Mouse (Mus musculus) right cerebral cortex, adult 18-20 months (tissue): ENCODE measurements at regions not wholly inside any gene's neighbourhood (a gene's known extent, or its start where the extent isn't known, plus 50 kb on each side); places are given as distances from the start of the nearest gene placed in this dataset.
A peak's percentile ranks its signal among the peaks of the same experiment; 100 is the strongest.

Experiments
- DNase-seq: peaks from one replicate; pipeline ENCODE4 v3.0.0; 2022; ENCODE audit warnings: mixed read lengths

GRCm38 (mm10) chr15:29199988-29200387 lies 972.4 kb upstream of the Ctnnd2 start:
- no peak for DNase-seq

- peak; percentile 19 for DNase-seq
Measured at GRCm38 (mm10) chr15:29223667-29224066, 948.7 kb upstream of the Ctnnd2 start.

GRCm38 (mm10) chr15:29226889-29227288 lies 945.5 kb upstream of the Ctnnd2 start:
- no peak for DNase-seq

- DNase-seq: no peak
Measured at GRCm38 (mm10) chr15:29234635-29235034, 937.8 kb upstream of the Ctnnd2 start.

GRCm38 (mm10) chr15:29255152-29255551 lies 917.2 kb upstream of the Ctnnd2 start:
- DNase-seq: peak; percentile 35

GRCm38 (mm10) chr15:29266767-29267166 lies 905.6 kb upstream of the Ctnnd2 start:
- DNase-seq: no peak

GRCm38 (mm10) chr15:29296454-29296853 lies 875.9 kb upstream of the Ctnnd2 start:
- DNase-seq: no peak
